Mouse (Mus musculus): ENCODE measurements around the gene Nfx1. TPM values are rescaled to one million over a fixed set of nuclear protein-coding genes. Genes with fewer than 3 reads are reported as not detected.
"Not testable (repeated sequence)": the region's sequence is repeated elsewhere in the genome, so short reads cannot be mapped to it uniquely, and the experiment has no call there.

Nfx1 gene
- 10 to 100 TPM; 20.1 to 21.3 TPM for total RNA-seq (2021)

DNA sequence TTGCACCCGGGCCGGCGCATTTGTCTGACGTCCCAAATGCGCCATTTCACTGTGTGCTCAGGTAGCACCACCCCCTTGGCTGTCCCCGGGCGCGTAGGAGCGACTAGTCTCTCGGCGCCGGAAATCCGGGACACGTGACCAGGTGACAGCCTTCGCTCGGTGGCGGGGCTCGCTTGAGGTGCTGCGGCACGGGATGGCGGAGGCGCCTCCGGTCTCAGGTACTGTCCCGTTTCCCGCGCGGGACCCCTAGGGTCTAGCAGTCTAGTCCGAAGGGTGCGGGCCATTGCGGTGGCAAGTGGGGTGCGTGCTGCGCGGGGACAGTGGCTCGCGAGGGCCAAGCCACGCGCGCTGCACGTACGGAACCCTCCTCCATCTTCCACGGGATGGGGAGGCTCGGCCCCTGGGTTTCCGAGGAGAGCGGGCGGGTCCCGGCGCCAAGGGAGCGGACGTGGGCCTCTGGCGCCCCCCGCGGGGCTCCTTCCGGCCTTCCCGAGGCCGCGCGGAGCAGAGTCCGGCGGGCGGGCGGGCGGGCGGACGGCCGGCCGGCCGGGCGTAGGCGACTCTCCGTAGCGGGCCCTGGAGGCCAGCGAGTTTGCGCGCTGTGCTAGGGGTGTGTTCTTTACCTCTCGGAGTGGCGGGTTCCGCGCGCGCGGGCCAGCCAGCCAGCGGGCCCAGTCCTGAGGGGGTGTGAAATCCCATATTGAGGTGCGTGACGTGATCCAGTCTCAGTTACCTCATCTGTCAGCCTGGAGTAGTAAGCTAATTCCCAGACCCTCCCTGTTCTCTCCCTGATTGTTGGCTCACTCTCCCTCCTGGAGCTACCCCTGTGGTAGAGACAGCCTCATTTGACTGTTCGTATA is at the start of gene Nfx1:
Gene Nfx1 (plus strand): TSS at position 65 of the 860 bp plus-strand sequence.
- peak; percentile 90 for DNase-seq (ENCODE audit: low spot score)
- intact Hi-C loops (cut with DNase I), result no loop called here

DNA sequence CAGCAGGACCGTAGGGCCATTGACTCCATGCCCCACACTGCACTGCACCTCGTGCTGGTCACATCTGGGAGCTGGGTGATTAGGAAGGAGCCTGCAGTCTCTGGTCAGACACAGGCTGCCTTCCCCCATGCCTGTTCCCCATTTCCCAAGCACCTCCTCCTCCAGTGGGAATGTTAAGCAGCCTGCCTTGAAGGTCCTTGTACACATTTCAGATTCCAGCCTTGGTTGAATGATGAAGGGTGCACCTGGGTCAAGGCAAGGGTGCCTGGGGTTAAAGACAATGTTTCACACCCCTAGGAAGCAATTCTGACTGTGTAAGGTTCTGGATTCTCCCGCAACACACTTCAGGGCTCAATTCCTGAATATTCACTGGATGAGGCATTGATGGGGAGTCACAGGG is 49.4 kb upstream of the Nfx1 start:
- intact Hi-C loops (cut with DNase I), result no loop called here
- no peak for DNase-seq (ENCODE audit: low spot score)

DNA sequence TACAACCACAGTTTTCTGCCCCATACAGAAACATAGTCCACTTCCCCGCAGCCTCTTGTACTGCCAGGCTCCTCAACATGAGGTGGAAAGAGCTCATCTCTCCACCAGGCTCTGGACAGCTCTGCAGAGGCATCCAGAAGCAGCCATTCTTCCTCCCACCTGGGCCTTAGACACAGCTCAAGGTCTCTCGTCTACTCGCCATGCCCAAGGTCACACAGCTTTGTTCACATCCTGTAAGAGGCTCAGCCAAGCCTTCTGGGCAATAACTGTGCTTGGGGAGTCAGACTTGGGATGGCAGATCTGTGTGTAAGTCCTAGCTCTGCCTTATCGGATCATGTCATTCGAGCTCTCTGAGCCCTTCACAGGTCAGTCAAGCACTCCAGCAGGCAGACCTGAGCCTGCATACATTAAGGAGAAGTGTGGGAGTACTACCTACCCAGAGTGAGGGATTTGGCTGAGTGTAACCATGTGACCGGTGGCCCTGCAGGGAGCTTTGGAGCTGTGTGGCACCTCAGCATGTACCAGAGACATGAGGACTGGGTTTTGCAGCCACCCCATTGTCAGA is 47.5 kb upstream of the Nfx1 start:
- DNase-seq (ENCODE audit: low spot score), result no peak
- intact Hi-C loops (cut with DNase I), result no loop called here

DNA sequence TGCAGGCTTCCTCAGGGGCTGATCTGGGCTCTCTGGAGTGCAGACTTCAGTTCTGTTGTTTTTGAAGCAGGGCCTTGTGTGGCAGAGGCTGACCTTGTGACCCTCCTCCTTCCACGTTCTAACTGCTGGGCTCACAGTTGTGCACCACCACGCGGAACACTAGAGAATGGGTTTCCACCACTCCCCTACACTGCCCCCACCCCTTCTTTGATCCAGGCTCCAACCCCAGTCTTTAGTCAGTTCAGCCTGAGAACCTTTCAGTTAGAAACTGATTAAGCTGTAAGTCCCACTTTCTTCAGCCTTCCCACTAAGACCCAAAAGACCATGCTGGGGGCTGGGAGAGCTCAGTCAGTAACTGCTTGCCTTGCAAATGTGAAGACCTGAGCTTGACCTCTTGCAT is 45.1 kb upstream of the Nfx1 start:
- intact Hi-C loops (cut with DNase I), result no loop called here

DNA sequence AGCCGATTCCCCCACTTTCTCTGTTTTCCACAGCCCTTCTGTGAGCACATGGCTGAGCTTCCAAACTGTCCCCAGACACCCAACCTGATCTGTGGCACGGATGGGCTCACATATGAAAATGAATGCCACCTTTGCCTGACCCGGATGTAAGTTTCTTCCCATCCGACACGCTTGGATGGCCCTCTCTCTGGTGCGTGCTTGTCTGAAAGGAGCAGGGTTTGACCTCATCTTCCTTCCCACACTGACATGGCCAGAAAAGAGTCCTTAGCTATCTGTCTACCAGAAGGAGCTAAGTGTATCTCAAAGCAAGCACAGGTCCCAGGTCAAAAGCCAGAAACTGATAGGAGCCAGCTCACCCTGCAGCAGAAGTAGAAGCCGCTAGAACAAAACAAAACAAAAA is 41.7 kb upstream of the Nfx1 start:
- no peak for DNase-seq (ENCODE audit: low spot score)
- intact Hi-C loops (cut with DNase I), result no loop called here

More for the DNA sequence above, 45.1 kb upstream of the Nfx1 start:
- no peak for DNase-seq (ENCODE audit: low spot score)

DNA sequence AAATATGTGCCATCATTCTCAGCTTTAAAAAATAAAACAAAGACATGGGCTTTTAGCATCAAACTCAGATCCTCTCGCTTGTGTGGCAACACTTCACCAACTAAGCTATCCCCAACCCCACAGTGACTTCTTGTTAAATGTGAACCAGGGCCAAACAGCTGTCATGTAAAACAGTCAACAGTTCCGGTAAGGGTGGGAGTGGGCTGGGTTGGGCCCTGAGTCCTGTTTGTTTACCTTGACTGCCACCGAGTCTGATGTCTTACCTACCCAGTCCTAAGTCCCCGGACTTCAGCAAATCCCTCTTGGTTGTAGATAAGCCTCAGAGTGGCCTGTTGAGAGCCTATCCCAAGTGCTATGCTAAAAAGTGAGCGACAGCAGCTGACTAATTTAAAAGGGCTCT is 37.0 kb upstream of the Nfx1 start:
- no peak for DNase-seq (ENCODE audit: low spot score)
- intact Hi-C loops (cut with DNase I), result no loop called here

DNA sequence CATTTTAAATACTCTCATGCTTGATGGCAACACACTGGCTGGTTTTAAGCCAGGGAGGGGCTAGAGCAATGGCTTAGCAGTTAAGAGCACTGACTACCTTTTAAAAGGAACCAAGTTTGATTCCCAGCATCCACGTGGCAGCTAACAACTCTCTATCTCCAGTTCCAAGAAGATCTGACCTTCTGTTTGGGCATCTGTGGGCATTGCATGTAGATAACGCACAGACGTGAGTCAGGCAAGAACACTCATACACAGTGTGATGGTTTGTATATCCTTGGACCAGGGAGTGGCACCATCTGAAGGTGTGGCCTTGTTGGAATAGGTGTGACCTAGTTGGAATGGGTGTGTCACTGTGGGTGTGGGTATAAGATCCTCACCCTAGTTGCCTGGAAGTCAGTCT is 36.3 kb upstream of the Nfx1 start:
- intact Hi-C loops (cut with DNase I), result not testable (repeated sequence)

DNA sequence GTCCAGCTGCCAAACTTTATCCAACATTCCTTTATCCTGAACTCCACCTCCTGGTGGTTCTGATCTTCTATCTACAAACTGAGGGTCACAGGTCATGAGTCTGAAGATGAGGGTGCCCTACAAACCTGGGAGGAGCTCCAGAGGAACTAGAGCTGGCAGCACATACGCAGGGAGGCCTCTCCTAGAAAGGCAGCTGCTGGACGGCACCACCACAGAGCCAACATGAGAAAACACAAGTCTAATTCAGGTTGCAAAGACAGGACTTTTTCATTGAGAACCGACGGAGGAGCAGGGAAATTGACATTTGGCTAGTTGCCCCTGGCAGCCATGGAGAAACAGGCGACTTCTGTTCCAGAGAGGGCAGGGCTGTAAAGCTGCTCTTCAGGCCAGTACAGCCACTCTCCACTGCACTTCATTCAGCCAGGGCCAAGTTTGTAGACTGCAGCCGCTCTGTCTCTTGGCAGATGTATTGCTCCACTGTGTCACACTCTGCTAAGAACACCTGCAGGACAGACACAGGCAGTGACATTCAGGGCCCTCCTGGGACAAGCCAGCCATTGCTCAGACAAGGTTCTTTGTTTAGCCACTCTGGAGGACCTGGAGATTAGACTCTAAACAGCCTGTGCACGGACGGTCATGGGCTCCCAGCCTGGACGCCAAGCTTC is 34.4 kb upstream of the Nfx1 start:
- DNase-seq (ENCODE audit: low spot score), result peak; percentile 27
- intact Hi-C loops (cut with DNase I), result no loop called here

More for the DNA sequence above, 36.3 kb upstream of the Nfx1 start:
- not testable (repeated sequence) for DNase-seq (ENCODE audit: low spot score)

DNA sequence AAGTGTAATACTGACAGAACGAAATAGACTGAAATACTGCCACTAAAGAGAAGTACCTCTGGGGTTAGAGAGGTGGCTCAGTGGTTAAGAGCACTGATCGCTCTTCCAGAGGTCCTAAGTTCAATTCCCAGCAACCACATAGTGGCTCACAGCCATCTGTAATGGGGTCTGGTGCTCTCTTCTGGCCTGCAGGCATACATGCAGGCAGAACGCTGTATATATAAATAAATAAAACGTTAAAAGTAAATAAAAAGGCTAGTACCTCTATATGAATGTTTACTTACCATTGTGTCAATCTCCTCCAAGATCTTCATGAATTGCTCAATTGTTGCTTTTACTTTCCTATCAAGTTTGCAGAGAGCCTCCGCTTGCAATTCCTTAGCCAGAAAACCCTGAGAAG is 31.9 kb upstream of the Nfx1 start:
- intact Hi-C loops (cut with DNase I), result no loop called here

DNA sequence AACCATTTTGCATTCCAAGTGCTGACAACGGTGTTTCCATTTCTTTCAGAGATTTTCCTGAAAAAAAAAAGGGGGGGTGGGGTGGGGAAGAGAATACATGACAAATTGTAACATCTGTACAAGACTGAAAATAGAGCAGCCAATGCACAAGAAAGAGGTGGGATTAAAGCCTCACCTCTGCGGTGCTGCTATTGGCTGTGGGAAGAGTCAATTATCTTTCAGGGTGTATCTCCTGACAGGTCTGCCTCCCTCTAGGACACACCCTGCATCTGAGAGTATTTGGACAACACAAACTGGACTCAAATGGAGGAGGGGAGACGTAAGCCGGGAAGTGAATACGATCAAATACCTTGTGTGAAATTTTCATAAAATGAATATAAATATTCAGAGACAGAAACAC is 27.1 kb upstream of the Nfx1 start:
- no peak for DNase-seq (ENCODE audit: low spot score)
- intact Hi-C loops (cut with DNase I), result no loop called here

More for the DNA sequence above, 31.9 kb upstream of the Nfx1 start:
- no peak for DNase-seq (ENCODE audit: low spot score)

DNA sequence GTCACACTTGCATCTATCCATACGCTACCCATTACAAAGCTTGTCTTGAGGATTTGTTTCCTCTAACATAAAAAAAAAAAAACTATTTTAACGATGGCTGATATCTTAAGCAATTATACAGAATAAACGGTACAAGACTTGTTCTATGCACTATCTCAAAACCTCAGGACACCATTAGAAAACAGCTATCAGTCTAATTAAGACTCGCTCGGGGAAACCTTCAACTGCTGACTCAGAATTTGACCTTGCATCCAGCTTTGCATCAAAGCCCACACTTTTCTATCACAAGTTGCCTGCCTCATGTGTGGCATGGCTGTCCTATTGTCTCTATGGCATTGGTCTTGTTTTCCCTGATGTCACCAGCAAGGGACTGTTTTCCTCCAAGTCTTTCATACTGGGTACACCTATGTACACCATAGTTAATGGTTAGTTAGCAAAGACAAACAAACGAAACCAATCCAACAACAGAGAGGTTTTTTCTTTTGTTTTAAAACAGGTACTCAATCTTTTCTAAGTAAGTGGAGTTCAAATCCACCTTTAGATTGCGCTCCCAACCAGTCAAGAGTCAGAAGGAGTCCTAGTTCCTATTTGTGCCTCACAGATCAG is 24.1 kb upstream of the Nfx1 start:
- intact Hi-C loops (cut with DNase I), result loop anchor here (5.0 kb wide), 1 partner anchor 94 kb away; the partner anchor contains the start of gene B4galt1
- no peak for DNase-seq (ENCODE audit: low spot score)

DNA sequence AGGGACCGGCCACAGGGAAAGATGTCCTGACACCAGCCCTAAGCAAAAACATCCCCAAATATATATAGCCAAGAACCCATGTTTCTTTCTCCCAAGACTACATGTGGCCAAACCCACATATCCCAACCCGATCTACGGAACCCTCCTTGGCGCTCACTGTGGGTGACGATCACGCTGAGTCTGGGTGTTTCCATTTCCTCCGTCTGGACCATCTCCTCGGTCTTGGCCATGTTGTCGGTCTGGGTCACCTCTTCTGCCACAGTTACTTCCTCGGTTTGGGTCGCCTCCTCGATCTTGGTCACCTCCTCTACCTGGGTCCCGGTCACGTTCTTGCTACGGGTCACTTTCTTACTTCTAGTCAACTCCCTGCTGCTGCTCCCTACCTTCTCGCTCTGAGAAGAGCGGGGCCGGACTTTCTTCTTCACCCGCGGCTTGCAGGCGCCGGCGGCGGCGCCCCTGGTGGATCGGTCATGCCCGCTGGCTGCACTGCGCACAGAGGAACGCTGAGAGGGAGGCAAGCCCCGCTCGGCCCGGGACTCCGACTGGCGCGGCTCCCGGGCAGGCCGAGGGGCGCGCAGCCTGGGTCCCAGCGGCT is 23.0 kb upstream of the Nfx1 start:
- no peak for DNase-seq (ENCODE audit: low spot score)
- intact Hi-C loops (cut with DNase I), result loop anchor here (2.0 to 5.0 kb wide), 2 partner anchors 95 to 173 kb away; partner anchors contain the start of gene B4galt1

DNA sequence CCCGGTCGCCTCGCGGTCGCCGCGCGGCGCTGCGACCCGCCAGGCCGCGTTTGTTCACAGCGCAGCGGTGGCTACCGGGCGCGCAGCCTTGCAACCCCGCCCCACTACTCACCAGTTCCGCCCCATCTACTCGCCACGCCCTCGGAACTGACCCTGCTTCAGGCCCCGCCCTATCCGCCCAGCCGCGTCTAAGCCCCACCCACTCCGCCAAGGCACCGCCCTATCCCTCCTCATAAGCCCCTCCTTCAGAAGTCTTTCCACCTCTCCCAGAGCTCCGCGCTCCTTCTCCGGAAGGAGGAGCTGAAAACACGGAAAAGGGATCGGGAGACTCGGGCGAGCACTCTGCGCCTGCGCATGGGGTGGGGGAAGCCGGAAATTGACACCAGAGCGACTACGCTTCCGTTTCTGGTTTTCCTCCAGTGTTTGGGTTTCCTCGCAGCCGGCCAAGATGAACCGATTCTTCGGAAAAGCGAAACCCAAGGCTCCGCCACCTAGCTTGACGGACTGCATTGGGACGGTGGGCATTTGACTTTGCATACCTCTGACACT is 22.5 kb upstream of the Nfx1 start, which contains the start of the genes Bag1 and Chmp5:
Gene Bag1 (minus strand): TSS at position 135 of the 549 bp plus-strand sequence.
Gene Chmp5 (plus strand): TSS at position 248 of the 549 bp plus-strand sequence.
- peak; percentile 99 for DNase-seq (ENCODE audit: low spot score)
- intact Hi-C loops (cut with DNase I), result loop anchor here (2.0 to 5.0 kb wide), 2 partner anchors 96 to 173 kb away; partner anchors contain the start of gene B4galt1

DNA sequence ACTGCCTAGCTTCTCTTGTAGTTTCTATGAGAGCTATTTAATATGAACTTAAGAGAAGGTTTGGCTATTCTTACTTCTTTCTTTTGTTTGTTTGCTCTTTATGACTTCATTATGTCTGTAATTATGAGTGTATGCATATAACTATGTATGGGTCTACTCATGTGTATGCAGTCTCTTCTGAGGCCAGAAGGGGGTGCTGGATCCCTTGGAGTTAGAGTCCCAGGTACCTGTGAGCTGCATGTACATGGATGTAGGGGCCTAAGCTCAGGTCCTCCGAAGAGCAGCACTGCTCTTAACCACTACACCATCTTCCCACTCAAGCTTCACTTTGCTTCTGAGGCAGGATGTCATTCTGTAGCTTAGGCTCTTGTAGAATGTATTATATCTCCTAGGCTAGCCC is 17.2 kb upstream of the Nfx1 start:
- DNase-seq (ENCODE audit: low spot score), result no peak
- intact Hi-C loops (cut with DNase I), result no loop called here

DNA sequence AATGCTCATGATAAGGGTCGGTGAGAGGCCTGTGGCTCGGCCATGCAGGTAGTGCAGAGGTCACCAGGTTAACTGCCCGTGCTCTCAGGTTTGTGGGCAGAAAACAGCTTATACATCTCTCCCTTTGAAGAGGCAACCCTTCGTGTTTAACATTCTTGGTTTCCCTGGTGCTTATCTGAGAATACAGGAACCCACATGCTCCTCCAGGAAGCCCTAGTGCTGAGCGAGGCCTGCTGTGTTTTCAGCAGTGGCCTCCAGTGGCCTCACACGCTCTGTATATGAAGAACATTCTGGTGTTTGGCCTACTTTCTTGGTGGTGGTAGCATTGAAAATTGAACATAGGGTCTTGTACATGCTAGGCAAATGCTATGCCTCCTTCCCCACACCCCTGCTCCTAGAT is 14.8 kb upstream of the Nfx1 start:
- DNase-seq (ENCODE audit: low spot score), result no peak
- intact Hi-C loops (cut with DNase I), result no loop called here

DNA sequence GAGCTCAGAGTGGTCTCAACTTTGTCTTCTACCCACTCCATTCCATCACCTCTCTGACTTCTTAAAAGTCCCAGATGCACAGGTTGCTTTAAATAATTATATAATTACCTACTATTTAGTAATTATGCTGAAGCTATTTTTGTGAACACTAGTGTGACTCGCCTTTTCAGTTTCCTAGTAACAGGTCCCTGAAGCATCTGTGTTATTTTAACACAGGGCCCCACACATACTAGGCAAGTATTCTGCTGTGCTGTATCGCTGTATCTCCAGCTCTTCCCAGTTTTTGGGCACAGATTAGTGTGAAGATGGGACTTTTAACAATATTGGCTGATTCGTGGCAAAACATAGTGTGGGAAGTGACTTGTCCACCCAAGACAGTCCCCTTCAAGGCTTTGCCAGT is 7.2 kb upstream of the Nfx1 start:
- intact Hi-C loops (cut with DNase I), result no loop called here
- no peak for DNase-seq (ENCODE audit: low spot score)

DNA sequence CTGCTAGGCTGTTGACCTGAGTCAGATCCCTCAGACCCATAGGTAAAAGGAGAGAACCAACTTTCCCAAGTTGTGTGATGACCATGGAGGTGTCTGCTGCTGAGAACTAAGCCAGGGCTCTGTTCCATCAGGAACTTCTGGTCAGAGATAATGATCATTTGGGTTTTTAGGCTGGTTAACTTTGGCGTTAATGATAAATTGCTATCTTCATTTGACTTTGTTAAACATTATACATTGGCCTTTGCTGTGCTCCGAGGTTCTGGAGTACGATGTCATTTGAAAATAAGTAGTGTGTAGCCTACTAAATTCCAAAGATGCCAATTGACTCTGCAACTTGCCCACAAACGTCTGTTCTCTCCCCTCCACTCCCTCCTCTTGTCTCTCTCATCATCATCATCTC is 1.5 kb upstream of the Nfx1 start:
- DNase-seq (ENCODE audit: low spot score), result no peak
- intact Hi-C loops (cut with DNase I), result loop anchor here (2.0 kb wide), 1 partner anchor 18 kb away; no protein-coding TSS in a partner anchor

DNA sequence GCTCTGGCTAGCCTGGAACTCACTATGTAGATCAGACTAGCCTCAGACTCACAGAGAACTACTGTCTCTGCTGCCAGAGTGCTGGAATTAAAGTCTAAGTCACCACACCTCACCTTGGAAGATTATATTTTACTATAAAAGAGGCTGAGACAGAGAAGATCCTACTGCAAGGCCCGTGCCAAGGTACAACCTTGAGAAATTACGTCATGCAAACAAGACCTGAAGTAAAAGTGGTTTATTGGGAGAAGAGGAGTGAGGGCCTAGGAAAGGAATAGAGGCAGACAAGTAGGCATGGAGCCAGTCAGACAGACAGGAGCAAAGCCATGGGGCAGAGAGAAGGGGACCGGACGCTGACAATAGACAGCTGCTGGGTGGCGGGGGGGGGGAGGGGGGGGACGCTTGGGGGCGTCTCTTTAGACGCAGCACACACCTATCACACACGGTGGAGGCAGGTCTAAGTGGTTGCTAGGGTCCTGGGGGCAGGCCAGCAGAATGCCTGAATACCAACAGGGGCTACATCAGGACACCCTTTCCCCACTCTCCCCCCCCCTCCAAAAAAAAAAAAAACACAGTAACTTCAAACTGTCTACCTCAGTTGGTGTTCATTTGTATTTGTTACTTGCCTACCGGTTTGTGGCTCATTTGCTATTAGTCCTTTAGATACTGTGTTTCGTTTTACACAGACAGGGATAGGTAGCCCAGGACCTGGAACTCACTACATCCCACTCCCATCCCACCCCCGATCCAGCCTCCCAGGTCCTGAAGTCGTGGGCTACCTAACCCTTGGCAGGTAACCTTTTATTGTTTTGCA is 720 bp upstream of the Nfx1 start:
- no peak for DNase-seq (ENCODE audit: low spot score)
- intact Hi-C loops (cut with DNase I), result loop anchor here (2.0 kb wide), 1 partner anchor 19 kb away; no protein-coding TSS in a partner anchor

DNA sequence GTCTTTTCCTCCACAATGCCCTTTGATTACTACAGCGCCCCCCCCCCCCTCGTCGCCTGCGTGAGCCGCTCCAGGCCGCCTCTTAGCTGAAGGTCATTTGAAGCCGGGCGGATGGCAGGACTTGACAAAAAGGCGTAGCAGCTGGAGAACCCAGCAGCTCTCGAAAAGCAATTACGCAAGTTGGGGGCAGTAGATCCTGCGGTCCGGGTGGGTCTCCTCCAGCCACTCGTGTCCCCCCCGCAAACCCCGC is 189 bp upstream of the Nfx1 start:
- no peak for DNase-seq (ENCODE audit: low spot score)
- intact Hi-C loops (cut with DNase I), result no loop called here
